Mouse (Mus musculus): ENCODE data around the gene Myg1. TPM values are rescaled to one million over a fixed set of nuclear protein-coding genes. Genes with fewer than 3 reads are reported as not detected.

Myg1 gene
- polyA plus RNA-seq, 2 experiments, result 91.1 to 108 TPM

GRCm38 (mm10) chr15:102315292-102315691, 16.2 kb upstream of the Myg1 start:
- no peak for DNase-seq (ENCODE audit: low spot score)

GRCm38 (mm10) chr15:102316263-102316662, 15.2 kb upstream of the Myg1 start:
- Histone ChIP-seq H3K9me3 (ENCODE audit: control insufficient read depth, low read length) (no peaks in the 10 kb centered on the region), H3K4me3 (replicated peaks; ENCODE audit: low read length) (no peak overlapping the region), H3K27ac (replicated peaks; ENCODE audit: low read depth, low read length) (no peak overlapping the region), H3K9ac (ENCODE audit: low read depth, low read length, severe bottlenecking) (0 out of 2 replicates have a peak overlapping the region, but pooled peaks have one; percentile 2), H3K36me3 (ENCODE audit: control insufficient read depth, insufficient read depth, low read length) (peaks cover 87% of the 10 kb centered on the region), H3K27me3 (ENCODE audit: control insufficient read depth, insufficient read depth, low read length) (no peaks in the 10 kb centered on the region), H3K4me1 (ENCODE audit: control insufficient read depth, insufficient read depth, low read length) (no peaks in the 10 kb centered on the region), H3K4me2 (replicated peaks; ENCODE audit: low read depth, low read length, severe bottlenecking) (no peak overlapping the region)
- DNase-seq (ENCODE audit: low spot score) (peak; percentile 48), ATAC-seq (ENCODE audit: low FRiP score, low read depth) (no peak)
- TF ChIP-seq POLR2A (IDR thresholded peaks at IDR 0.05; ENCODE audit: borderline replicate concordance, extremely low read depth, insufficient read depth, insufficient read length), result no peak
- WGBS, result 92% methylated on average over 6 of the region's 6 CpGs

More at GRCm38 (mm10) chr15:102315292-102315691, 16.2 kb upstream of the Myg1 start:
- ATAC-seq (ENCODE audit: low FRiP score, low read depth), result no peak
- Histone ChIP-seq H3K9me3 (ENCODE audit: control insufficient read depth, low read length) (no peaks in the 10 kb centered on the region), H3K9ac (ENCODE audit: low read depth, low read length, severe bottlenecking) (no peak overlapping the region), H3K4me1 (ENCODE audit: control insufficient read depth, insufficient read depth, low read length) (no peaks in the 10 kb centered on the region), H3K27me3 (ENCODE audit: control insufficient read depth, insufficient read depth, low read length) (no peaks in the 10 kb centered on the region), H3K36me3 (ENCODE audit: control insufficient read depth, insufficient read depth, low read length) (peaks cover 85% of the 10 kb centered on the region), H3K4me2 (replicated peaks; ENCODE audit: low read depth, low read length, severe bottlenecking) (no peak overlapping the region), H3K27ac (replicated peaks; ENCODE audit: low read depth, low read length) (no peak overlapping the region), H3K4me3 (replicated peaks; ENCODE audit: low read length) (no peak overlapping the region)
- no peak for TF ChIP-seq POLR2A (IDR thresholded peaks at IDR 0.05; ENCODE audit: borderline replicate concordance, extremely low read depth, insufficient read depth, insufficient read length)
- 93% methylated on average over 8 of the region's 8 CpGs for WGBS

- H3K4me3 ChIP-seq (replicated peaks; ENCODE audit: low read length), result peak overlapping the region; percentile 76
- no peak for DNase-seq (ENCODE audit: low spot score)
- no peak for ATAC-seq (ENCODE audit: low FRiP score, low read depth)
These were observed 6.6 kb upstream of the Myg1 start for GRCm38 (mm10) chr15:102324654-102325473.

GRCm38 (mm10) chr15:102326022-102326576, 5.4 kb upstream of the Myg1 start, which contains the start of gene Pfdn5:
Gene Pfdn5, plus strand, starts transcription at chr15:102326116.
- H3K36me3 ChIP-seq (ENCODE audit: control insufficient read depth, insufficient read depth, low read length), result peaks cover 61% of the 10 kb centered on the region
- DNase-seq (ENCODE audit: low spot score), result peak; percentile 83
- no peaks in the 10 kb centered on the region for H3K27me3 ChIP-seq (ENCODE audit: control insufficient read depth, insufficient read depth, low read length)
- H3K27ac ChIP-seq (replicated peaks; ENCODE audit: low read depth, low read length), result peak within 1 kb of the TSS; percentile 71
- peak; percentile 92 for ATAC-seq (ENCODE audit: low FRiP score, low read depth)
- peak within 1 kb of the TSS; percentile 76 for H3K4me3 ChIP-seq (replicated peaks; ENCODE audit: low read length)
- under 1% methylated on average over 40 of the region's 40 CpGs for WGBS
- H3K9me3 ChIP-seq (ENCODE audit: control insufficient read depth, low read length), result no peaks in the 10 kb centered on the region
- 0 out of 2 replicates have a peak, but pooled peaks have one; percentile 39 for TF ChIP-seq POLR2A (IDR thresholded peaks at IDR 0.05; ENCODE audit: borderline replicate concordance, extremely low read depth, insufficient read depth, insufficient read length)
- H3K9ac ChIP-seq (ENCODE audit: low read depth, low read length, severe bottlenecking), result peak within 1 kb of the TSS; percentile 74
- H3K4me1 ChIP-seq (ENCODE audit: control insufficient read depth, insufficient read depth, low read length), result 0 out of 2 replicates have a peak, but pooled peaks cover 4% of the 10 kb centered on the region
- H3K4me2 ChIP-seq (replicated peaks; ENCODE audit: low read depth, low read length, severe bottlenecking), result peak within 1 kb of the TSS; percentile 81

More at GRCm38 (mm10) chr15:102324654-102325473, 6.6 kb upstream of the Myg1 start:
- Histone ChIP-seq H3K27ac (replicated peaks; ENCODE audit: low read depth, low read length) (no peak overlapping the region), H3K9ac (ENCODE audit: low read depth, low read length, severe bottlenecking) (no peak overlapping the region), H3K4me1 (ENCODE audit: control insufficient read depth, insufficient read depth, low read length) (0 out of 2 replicates have a peak, but pooled peaks cover 4% of the 10 kb centered on the region), H3K36me3 (ENCODE audit: control insufficient read depth, insufficient read depth, low read length) (peaks cover 63% of the 10 kb centered on the region), H3K4me2 (replicated peaks; ENCODE audit: low read depth, low read length, severe bottlenecking) (peak overlapping the region; percentile 81; the same call in 1 of the 2 replicates), H3K27me3 (ENCODE audit: control insufficient read depth, insufficient read depth, low read length) (no peaks in the 10 kb centered on the region), H3K9me3 (ENCODE audit: control insufficient read depth, low read length) (no peaks in the 10 kb centered on the region)
- 69% methylated on average over 12 of the region's 12 CpGs for WGBS
- no peak for TF ChIP-seq POLR2A (IDR thresholded peaks at IDR 0.05; ENCODE audit: borderline replicate concordance, extremely low read depth, insufficient read depth, insufficient read length)

GRCm38 (mm10) chr15:102326892-102327291, 4.6 kb upstream of the Myg1 start:
- Histone ChIP-seq H3K4me3 (replicated peaks; ENCODE audit: low read length) (peak overlapping the region; percentile 76), H3K4me2 (replicated peaks; ENCODE audit: low read depth, low read length, severe bottlenecking) (peak overlapping the region; percentile 81), H3K4me1 (ENCODE audit: control insufficient read depth, insufficient read depth, low read length) (0 out of 2 replicates have a peak, but pooled peaks cover 8% of the 10 kb centered on the region), H3K27ac (replicated peaks; ENCODE audit: low read depth, low read length) (0 out of 2 replicates have a peak overlapping the region, but pooled peaks have one; percentile 71), H3K36me3 (ENCODE audit: control insufficient read depth, insufficient read depth, low read length) (peaks cover 54% of the 10 kb centered on the region), H3K27me3 (ENCODE audit: control insufficient read depth, insufficient read depth, low read length) (no peaks in the 10 kb centered on the region), H3K9me3 (ENCODE audit: control insufficient read depth, low read length) (no peaks in the 10 kb centered on the region), H3K9ac (ENCODE audit: low read depth, low read length, severe bottlenecking) (peak overlapping the region; percentile 74)
- no peak for ATAC-seq (ENCODE audit: low FRiP score, low read depth)
- no peak for DNase-seq (ENCODE audit: low spot score)
- 66% methylated on average over 8 of the region's 8 CpGs for WGBS
- TF ChIP-seq POLR2A (IDR thresholded peaks at IDR 0.05; ENCODE audit: borderline replicate concordance, extremely low read depth, insufficient read depth, insufficient read length), result no peak

Data from limb, embryonic 14.5 days (tissue).